Mouse (Mus musculus): ENCODE data around the gene Sectm1b.

DNA sequence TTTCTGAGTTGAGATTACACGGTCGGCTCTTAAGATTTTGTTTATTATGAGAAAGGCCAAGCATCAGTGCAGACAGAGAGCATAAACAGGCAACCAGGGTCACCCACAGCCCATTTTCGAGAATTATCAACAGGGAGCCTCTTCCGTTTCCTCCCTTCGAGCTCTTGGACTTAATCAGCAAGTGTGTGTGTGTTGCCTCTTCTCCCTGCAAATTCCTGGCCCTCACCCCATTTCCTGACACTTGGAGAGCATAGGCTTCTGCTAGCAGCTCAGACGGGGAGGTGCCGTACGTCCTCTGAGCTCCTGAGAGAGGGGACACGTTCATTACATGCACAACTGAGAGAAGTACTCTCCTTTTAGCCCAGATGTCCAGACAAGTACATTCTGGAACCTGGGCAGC lies 44.7 kb upstream of the Sectm1b start:
- TF ChIP-seq CTCF (IDR thresholded peaks at IDR 0.05), result no peak
- TF ChIP-seq POLR2A (IDR thresholded peaks at IDR 0.05; ENCODE audit: insufficient read depth, low read depth, low read length), result no peak
- no peak for TF ChIP-seq EP300 (IDR thresholded peaks at IDR 0.05; ENCODE audit: insufficient read depth, low read depth, low read length)

All from heart, adult 2 months (tissue).